Mouse (Mus musculus): Measurements from ENCODE around the gene Pdzrn3. TPM values are rescaled to one million over a fixed set of nuclear protein-coding genes. Genes with fewer than 3 reads are reported as not detected.
A peak's percentile ranks its signal among the peaks of the same experiment; 100 is the strongest.

Pdzrn3 gene
- polyA plus RNA-seq (2016; fragmentation: Nextera tagmentation; extraction: Ambion mirVana): 10.8 and 14.1 TPM in 2 replicates

DNA sequence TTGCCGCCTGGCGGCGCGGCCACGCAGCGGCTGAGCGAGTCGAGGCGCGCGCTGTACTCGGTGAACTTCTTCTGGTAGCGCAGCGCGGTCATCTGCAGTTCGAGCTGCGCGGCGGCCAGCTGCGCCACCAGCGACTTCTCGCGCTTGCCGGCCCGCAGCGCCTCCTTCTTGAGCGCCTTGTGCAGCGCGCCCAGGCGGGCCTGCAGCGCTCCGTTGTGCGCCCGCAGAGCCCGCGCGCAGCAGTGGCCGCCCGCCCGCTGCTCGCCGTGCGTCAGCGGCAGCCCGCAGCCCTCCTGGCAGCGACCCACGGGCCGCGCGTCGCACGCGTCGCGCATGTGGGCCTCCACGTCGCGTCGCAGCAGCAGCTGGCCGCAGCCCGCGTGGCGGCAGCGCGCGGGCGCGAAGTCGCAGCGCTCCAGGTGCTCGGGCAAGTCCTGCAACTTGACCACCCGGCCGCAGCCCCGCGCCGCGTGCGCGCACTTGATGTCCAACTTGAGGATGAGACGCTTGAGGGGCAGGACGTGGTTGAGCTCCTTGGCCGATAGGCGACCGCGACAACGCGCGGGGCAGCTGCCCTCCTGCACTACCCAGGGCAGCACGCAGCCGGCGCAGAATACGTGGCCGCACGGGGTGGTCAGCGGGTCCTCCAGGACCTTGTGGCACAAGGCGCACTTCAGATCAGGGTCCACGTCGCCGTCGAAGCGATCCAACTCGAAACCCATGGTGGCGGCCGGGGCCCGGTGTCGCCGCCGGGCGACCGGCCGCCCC is at the start of gene Pdzrn3:
TSS of gene Pdzrn3 (minus strand) at position 731 of the 768 bp plus-strand sequence.
- Histone ChIP-seq H3K9me3 (no peaks in the 10 kb centered on the region), H3K9ac (replicated peaks) (peak within 1 kb of the TSS; percentile 89), H3K4me1 (replicated peaks) (peaks cover 43% of the 10 kb centered on the region), H3K36me3 (peaks cover 6% of the 10 kb centered on the region; the same call in 1 of the 2 replicates), H3K27me3 (0 out of 2 replicates have a peak, but pooled peaks cover 3% of the 10 kb centered on the region), H3K27ac (peak within 1 kb of the TSS; percentile 97), H3K4me2 (peak within 1 kb of the TSS; percentile 82), H3K4me3 (replicated peaks) (peak within 1 kb of the TSS; percentile 74)
- 1% methylated on average over 89 of the region's 111 CpGs for WGBS
- peak; percentile 69 for ATAC-seq (ENCODE audit: insufficient number of reproducible peaks, insufficient read depth, low FRiP score, low TSS enrichment, low read depth)

- Histone ChIP-seq H3K4me3 (replicated peaks) (no peak overlapping the region), H3K27me3 (peaks cover 60% of the 10 kb centered on the region), H3K27ac (no peak overlapping the region), H3K4me2 (no peak overlapping the region), H3K9me3 (no peaks in the 10 kb centered on the region), H3K36me3 (no peaks in the 10 kb centered on the region), H3K4me1 (replicated peaks) (no peaks in the 10 kb centered on the region), H3K9ac (replicated peaks) (no peak overlapping the region)
- WGBS: 85% methylated on average over 3 of the region's 3 CpGs
- no peak for ATAC-seq (ENCODE audit: insufficient number of reproducible peaks, insufficient read depth, low FRiP score, low TSS enrichment, low read depth)
These were observed 49.6 kb upstream of the Pdzrn3 start for GRCm38 (mm10) chr6:101427296-101427695.

DNA sequence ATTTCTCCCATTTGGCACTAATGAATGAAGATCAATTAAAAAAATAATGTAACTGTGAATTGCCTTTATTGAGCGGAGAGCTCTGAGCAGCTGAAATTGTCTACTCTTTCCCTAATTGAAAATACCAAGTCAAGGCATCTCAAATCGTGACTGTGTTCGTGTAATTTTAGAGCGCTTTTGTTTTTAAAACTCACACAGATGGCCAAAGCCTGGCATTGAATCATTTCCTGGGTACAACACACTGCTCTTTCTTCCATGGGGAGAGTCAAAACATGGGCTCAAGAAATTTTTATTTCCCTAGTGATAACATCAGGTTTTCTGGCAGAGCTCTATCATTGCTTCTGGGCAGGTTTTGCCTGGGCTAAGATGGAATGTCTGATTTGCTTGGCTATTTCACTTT is 48.6 kb upstream of the Pdzrn3 start:
- Histone ChIP-seq H3K27me3 (peaks cover 55% of the 10 kb centered on the region), H3K9me3 (no peaks in the 10 kb centered on the region), H3K4me1 (replicated peaks) (no peaks in the 10 kb centered on the region), H3K4me3 (replicated peaks) (no peak overlapping the region), H3K36me3 (no peaks in the 10 kb centered on the region), H3K4me2 (no peak overlapping the region), H3K9ac (replicated peaks) (no peak overlapping the region), H3K27ac (no peak overlapping the region)
- 85% methylated on average over 4 of the region's 4 CpGs for WGBS
- no peak for ATAC-seq (ENCODE audit: insufficient number of reproducible peaks, insufficient read depth, low FRiP score, low TSS enrichment, low read depth)

DNA sequence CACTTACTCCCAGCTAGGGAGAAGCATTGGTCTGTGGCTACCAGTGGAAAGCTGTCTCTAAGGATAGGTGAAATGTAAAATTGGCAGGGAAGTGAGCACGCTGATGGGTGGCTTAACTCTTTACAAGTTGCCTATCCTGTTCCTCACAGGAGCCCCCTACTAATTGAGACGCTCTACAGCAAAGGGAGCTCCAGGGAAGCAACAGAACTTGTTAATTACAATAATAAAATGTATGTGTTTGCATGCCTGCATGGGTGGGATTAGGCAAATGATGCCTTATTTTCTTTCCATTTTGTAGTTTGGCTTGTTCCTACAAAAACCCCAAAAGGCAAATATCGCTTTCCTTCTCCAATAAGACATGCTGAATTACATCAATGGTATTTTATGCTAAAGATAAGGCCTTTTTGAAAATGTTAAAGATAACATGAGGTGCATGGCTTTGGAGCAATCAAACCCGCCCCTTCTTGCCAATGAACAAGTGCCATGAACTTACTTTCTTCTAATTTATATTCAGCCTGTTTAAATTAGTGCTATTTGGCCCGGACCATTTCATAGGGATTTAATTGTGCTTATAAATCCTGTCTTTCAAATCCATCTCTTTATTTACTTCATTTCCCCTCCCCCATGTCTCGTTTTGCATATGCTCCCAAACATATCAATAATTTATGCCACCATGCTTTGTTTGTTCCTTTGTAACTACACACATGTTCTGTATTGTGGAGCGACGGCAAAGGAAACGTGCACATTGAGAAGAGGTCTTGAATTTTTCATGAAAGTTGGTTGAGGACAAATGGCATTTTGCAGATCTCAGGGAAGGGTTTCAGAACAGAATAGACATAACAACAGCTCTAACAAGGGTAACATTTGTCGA is 44.6 kb upstream of the Pdzrn3 start:
- no peak overlapping the region for H3K27ac ChIP-seq
- peaks cover 31% of the 10 kb centered on the region for H3K27me3 ChIP-seq
- H3K36me3 ChIP-seq: no peaks in the 10 kb centered on the region
- no peak for ATAC-seq (ENCODE audit: insufficient number of reproducible peaks, insufficient read depth, low FRiP score, low TSS enrichment, low read depth)
- H3K4me3 ChIP-seq (replicated peaks): no peak overlapping the region
- WGBS: 55% methylated on average over 10 of the region's 10 CpGs
- H3K9ac ChIP-seq (replicated peaks): no peak overlapping the region
- H3K9me3 ChIP-seq: no peaks in the 10 kb centered on the region
- H3K4me1 ChIP-seq (replicated peaks): no peaks in the 10 kb centered on the region
- no peak overlapping the region for H3K4me2 ChIP-seq

DNA sequence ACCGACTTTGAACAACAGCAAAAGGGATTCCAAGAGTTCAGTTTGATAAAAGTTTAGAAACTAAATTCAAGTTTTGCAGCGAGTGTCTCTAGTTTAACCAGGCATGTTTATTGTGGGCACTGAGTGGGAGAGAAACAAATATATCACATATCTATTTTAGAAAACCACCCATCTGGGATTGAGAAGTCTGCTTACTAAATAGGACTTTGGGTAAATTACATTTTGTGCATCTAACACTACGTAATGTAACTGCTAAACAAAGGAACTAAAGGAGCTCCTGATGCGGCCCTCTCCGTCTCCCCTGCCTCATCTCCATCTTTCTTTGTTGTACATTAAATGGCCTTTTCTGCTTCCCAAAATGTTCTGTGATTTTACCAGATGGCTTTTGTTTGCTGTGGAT is 40.5 kb upstream of the Pdzrn3 start:
- no peaks in the 10 kb centered on the region for H3K36me3 ChIP-seq
- H3K9ac ChIP-seq (replicated peaks): no peak overlapping the region
- 91% methylated on average over 5 of the region's 5 CpGs for WGBS

DNA sequence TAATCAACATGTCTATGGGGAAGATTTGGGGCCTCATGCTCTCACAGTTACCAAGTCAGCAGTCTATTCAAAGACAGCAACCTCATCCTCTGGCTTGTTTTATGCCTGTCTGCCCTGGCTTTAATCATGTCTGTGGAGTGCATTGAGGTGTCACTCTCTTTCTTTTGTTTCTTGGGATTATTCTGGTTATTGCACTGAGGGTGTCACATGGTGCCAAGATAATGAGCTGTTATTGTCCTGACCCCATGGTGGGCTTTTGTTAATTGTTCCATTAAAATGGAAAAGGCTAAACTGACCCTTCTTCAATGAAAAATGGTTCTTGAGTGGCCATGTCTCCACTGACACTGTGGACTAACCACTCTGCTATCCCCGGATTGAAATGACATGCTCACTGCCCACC is 34.0 kb upstream of the Pdzrn3 start:
- Histone ChIP-seq H3K27ac (no peak overlapping the region), H3K4me1 (replicated peaks) (no peaks in the 10 kb centered on the region), H3K27me3 (0 out of 2 replicates have a peak, but pooled peaks cover 1% of the 10 kb centered on the region), H3K9ac (replicated peaks) (no peak overlapping the region), H3K36me3 (no peaks in the 10 kb centered on the region), H3K4me2 (no peak overlapping the region), H3K4me3 (replicated peaks) (no peak overlapping the region), H3K9me3 (no peaks in the 10 kb centered on the region)
- 80% methylated on average over 1 of the region's 1 CpGs for WGBS
- no peak for ATAC-seq (ENCODE audit: insufficient number of reproducible peaks, insufficient read depth, low FRiP score, low TSS enrichment, low read depth)

More for the DNA sequence above, 40.5 kb upstream of the Pdzrn3 start:
- no peak overlapping the region for H3K4me3 ChIP-seq (replicated peaks)
- peaks cover 13% of the 10 kb centered on the region for H3K27me3 ChIP-seq
- H3K4me1 ChIP-seq (replicated peaks): no peaks in the 10 kb centered on the region
- ATAC-seq (ENCODE audit: insufficient number of reproducible peaks, insufficient read depth, low FRiP score, low TSS enrichment, low read depth): no peak
- H3K27ac ChIP-seq: no peak overlapping the region
- H3K9me3 ChIP-seq: no peaks in the 10 kb centered on the region
- no peak overlapping the region for H3K4me2 ChIP-seq

- 22% methylated on average over 2 of the region's 2 CpGs for WGBS
- H3K9me3 ChIP-seq: no peaks in the 10 kb centered on the region
- H3K4me1 ChIP-seq (replicated peaks): no peaks in the 10 kb centered on the region
- no peak for ATAC-seq (ENCODE audit: insufficient number of reproducible peaks, insufficient read depth, low FRiP score, low TSS enrichment, low read depth)
- no peaks in the 10 kb centered on the region for H3K27me3 ChIP-seq
- no peak overlapping the region for H3K9ac ChIP-seq (replicated peaks)
- no peak overlapping the region for H3K27ac ChIP-seq
- H3K36me3 ChIP-seq: no peaks in the 10 kb centered on the region
- H3K4me3 ChIP-seq (replicated peaks): no peak overlapping the region
- H3K4me2 ChIP-seq: no peak overlapping the region
These were observed 33.4 kb upstream of the Pdzrn3 start for GRCm38 (mm10) chr6:101411064-101411463.

DNA sequence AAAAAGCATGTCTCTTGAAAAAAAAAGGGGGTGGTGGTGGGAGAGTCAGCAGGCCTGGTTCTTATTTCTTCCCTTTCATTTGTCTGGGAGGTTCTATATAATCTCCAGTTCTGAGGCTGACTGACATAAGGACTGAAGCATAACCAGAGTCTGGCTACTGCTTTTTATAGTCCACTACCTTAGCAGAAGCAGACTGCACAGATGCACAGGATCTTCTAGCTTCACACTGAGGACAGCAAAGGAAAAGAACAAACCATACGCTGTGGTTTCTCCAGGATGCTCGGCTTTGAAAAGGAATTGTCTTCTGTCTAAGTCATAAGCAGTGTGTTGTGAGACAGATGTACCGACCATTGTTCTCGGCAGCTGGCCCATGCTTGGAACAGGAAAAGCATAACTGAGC is 19.0 kb upstream of the Pdzrn3 start:
- Histone ChIP-seq H3K36me3 (no peaks in the 10 kb centered on the region), H3K27ac (no peak overlapping the region)

GRCm38 (mm10) chr6:101395908-101396307 is 18.2 kb upstream of the Pdzrn3 start:
- H3K27ac ChIP-seq: no peak overlapping the region
- ATAC-seq (ENCODE audit: insufficient number of reproducible peaks, insufficient read depth, low FRiP score, low TSS enrichment, low read depth): no peak
- H3K36me3 ChIP-seq: no peaks in the 10 kb centered on the region
- no peaks in the 10 kb centered on the region for H3K27me3 ChIP-seq
- no peak overlapping the region for H3K4me3 ChIP-seq (replicated peaks)
- H3K4me1 ChIP-seq (replicated peaks): peaks cover 12% of the 10 kb centered on the region; the same call in 1 of the 2 replicates
- 87% methylated on average over 6 of the region's 6 CpGs for WGBS
- no peak overlapping the region for H3K4me2 ChIP-seq
- H3K9ac ChIP-seq (replicated peaks): no peak overlapping the region
- H3K9me3 ChIP-seq: no peaks in the 10 kb centered on the region

More for the DNA sequence above, 19.0 kb upstream of the Pdzrn3 start:
- peaks cover 12% of the 10 kb centered on the region; the same call in 1 of the 2 replicates for H3K4me1 ChIP-seq (replicated peaks)
- H3K9ac ChIP-seq (replicated peaks): no peak overlapping the region
- WGBS: 77% methylated on average over 4 of the region's 4 CpGs
- no peak overlapping the region for H3K4me2 ChIP-seq
- no peaks in the 10 kb centered on the region for H3K9me3 ChIP-seq
- no peaks in the 10 kb centered on the region for H3K27me3 ChIP-seq
- no peak overlapping the region for H3K4me3 ChIP-seq (replicated peaks)
- no peak for ATAC-seq (ENCODE audit: insufficient number of reproducible peaks, insufficient read depth, low FRiP score, low TSS enrichment, low read depth)

DNA sequence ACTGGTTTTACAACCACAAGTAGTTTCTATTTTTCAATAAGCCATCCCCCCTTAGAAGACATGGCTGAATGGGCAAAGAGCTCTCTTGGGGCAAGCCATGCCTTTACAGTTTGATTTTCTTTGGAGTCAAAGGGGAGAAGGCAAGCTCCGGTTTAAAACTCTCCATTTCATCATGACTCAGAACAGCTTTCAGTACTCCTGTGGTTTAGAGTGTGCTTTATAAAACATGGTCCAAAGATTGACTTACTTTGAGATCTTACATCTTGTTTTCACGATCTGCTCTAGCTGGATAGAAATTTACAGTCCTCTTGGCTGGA is 15.1 kb upstream of the Pdzrn3 start:
- 66% methylated on average over 2 of the region's 2 CpGs for WGBS

DNA sequence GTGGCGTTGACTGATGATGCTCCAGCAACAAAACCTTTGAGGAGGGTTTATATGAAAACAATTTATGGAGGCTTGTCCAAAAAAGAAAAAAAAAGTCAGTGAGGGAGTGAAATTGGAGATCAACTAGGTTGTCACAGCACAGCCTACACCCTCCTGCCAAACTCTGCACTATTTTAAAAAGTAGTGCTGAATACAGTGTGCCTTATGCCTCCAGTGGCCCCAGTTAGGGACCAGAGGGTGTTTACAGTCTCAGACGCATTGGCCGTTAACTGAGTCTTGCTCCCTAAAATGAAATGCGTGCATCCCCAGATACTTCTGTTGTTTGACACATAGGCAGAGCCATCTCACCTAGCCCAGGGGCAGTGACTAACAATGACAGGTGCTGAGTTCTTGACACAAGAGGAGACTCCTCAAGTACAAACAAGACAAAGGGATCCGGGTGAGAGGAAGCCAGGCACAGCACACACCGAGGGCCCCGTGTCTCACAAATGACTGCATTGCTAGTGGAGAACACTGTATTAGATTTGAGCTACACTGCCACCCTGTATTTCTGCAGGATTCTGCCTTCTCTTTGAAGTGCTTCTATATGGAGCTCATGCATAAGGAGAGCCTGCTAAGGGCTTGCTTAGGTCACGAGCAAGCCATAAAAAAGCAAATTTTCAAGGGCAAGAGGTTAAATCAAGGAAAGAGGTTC is 14.6 kb upstream of the Pdzrn3 start:
- 58% methylated on average over 8 of the region's 8 CpGs for WGBS
- Histone ChIP-seq H3K27me3 (no peaks in the 10 kb centered on the region), H3K9ac (replicated peaks) (no peak overlapping the region), H3K4me3 (replicated peaks) (no peak overlapping the region), H3K27ac (no peak overlapping the region), H3K9me3 (no peaks in the 10 kb centered on the region), H3K36me3 (no peaks in the 10 kb centered on the region), H3K4me1 (replicated peaks) (peaks cover 12% of the 10 kb centered on the region; the same call in 1 of the 2 replicates), H3K4me2 (no peak overlapping the region)
- no peak for ATAC-seq (ENCODE audit: insufficient number of reproducible peaks, insufficient read depth, low FRiP score, low TSS enrichment, low read depth)

More for the DNA sequence above, 15.1 kb upstream of the Pdzrn3 start:
- Histone ChIP-seq H3K9me3 (no peaks in the 10 kb centered on the region), H3K9ac (replicated peaks) (no peak overlapping the region), H3K4me3 (replicated peaks) (no peak overlapping the region), H3K4me2 (no peak overlapping the region), H3K4me1 (replicated peaks) (peaks cover 12% of the 10 kb centered on the region; the same call in 1 of the 2 replicates), H3K27ac (no peak overlapping the region), H3K27me3 (no peaks in the 10 kb centered on the region), H3K36me3 (no peaks in the 10 kb centered on the region)
- ATAC-seq (ENCODE audit: insufficient number of reproducible peaks, insufficient read depth, low FRiP score, low TSS enrichment, low read depth): no peak

All from limb, embryonic 12.5 days (tissue).